Mouse (Mus musculus): ENCODE data around the gene Mthfd1l.

- no peak for TF ChIP-seq POLR2A (IDR thresholded peaks at IDR 0.05; ENCODE audit: extremely low read depth, insufficient read depth, low read length)
- no peak for TF ChIP-seq CTCF (IDR thresholded peaks at IDR 0.05; ENCODE audit: extremely low read depth, insufficient read depth, low read length)
Measured at GRCm38 (mm10) chr10:4210313-4211066, 237.6 kb downstream of the Mthfd1l start.
